Mouse (Mus musculus) intestine, postnatal 0 days (tissue): Measurements from ENCODE around the gene Pacsin1. TPM values are rescaled to one million over a fixed set of nuclear protein-coding genes. Genes with fewer than 3 reads are reported as not detected.
A peak's percentile ranks its signal among the peaks of the same experiment; 100 is the strongest.

Experiments
- ATAC-seq: fragments of 200-750 bp; cut with Nextera tagmentation; 2 replicates; pipeline ENCODE4 v1.8.0; 2017; ENCODE audit warnings: mild to moderate bottlenecking, moderate TSS enrichment, moderate library complexity
- H3K27ac ChIP-seq: fragments of 300-500 bp; sonication (generic); 2 replicates; pipeline ENCODE4 v1.5.1; 2014; ENCODE audit warnings: mild to moderate bottlenecking, low read depth, low read length, moderate library complexity
- H3K27me3 ChIP-seq: fragments of 300-500 bp; sonication (generic); replicated peaks from 2 replicates; pipeline ENCODE4 v1.6.1; 2014; ENCODE audit warnings: low read length, mixed read lengths; ENCODE audit not compliant: control insufficient read depth, insufficient read depth
- H3K36me3 ChIP-seq: fragments of 300-500 bp; sonication (generic); 2 replicates; pipeline ENCODE4 v1.6.1; 2014; ENCODE audit warnings: mild to moderate bottlenecking, moderate library complexity; ENCODE audit not compliant: control insufficient read depth, insufficient read depth
- H3K4me1 ChIP-seq: fragments of 300-500 bp; sonication (generic); replicated peaks from 2 replicates; pipeline ENCODE4 v1.6.1; 2014; ENCODE audit warnings: antibody characterized with exemption, low read length, mixed read lengths; ENCODE audit not compliant: control insufficient read depth, insufficient read depth
- H3K4me2 ChIP-seq: fragments of 300-500 bp; sonication (generic); replicated peaks from 2 replicates; pipeline ENCODE4 v1.6.1; 2014; ENCODE audit warnings: low read depth, mild to moderate bottlenecking, moderate library complexity
- H3K4me3 ChIP-seq: fragments of 300-500 bp; sonication (generic); 2 replicates; pipeline ENCODE4 v1.5.1; 2014; ENCODE audit warnings: low read depth, low read length
- H3K9ac ChIP-seq: fragments of 300-500 bp; sonication (generic); 2 replicates; pipeline ENCODE4 v1.6.1; 2014; ENCODE audit warnings: mild to moderate bottlenecking, low read depth, low read length
- H3K9me3 ChIP-seq: fragments of 300-500 bp; sonication (generic); 2 replicates; pipeline ENCODE4 v1.6.1; 2016; ENCODE audit warnings: mixed run types; ENCODE audit not compliant: control insufficient read depth
- CTCF ChIP-seq: sonication (generic); IDR thresholded peaks from 2 replicates; pipeline ENCODE4 v1.5.1; 2016; ENCODE audit warnings: low read depth, mild to moderate bottlenecking, control low read depth, antibody characterized with exemption, moderate library complexity
- WGBS: fragments of 180-500 bp; shearing (Covaris S2); extraction: QIAGEN DNeasy Blood & Tissue Kit; methylation state at CpG from one replicate; pipeline ENCODE4 v1.1.7; 2014; 5-methylcytosine and 5-hydroxymethylcytosine counted together
- polyA plus RNA-seq: library from polyadenylated mRNA; unstranded; fragments of >200 nt; fragmentation: Nextera tagmentation; extraction: Ambion mirVana; gene quantifications from 2 replicates; pipeline ENCODE4 v1.2.1, GENCODE M21; 2015

The Pacsin1 gene
- polyA plus RNA-seq, 1 experiment from 2014 or later: 1.4 TPM

DNA sequence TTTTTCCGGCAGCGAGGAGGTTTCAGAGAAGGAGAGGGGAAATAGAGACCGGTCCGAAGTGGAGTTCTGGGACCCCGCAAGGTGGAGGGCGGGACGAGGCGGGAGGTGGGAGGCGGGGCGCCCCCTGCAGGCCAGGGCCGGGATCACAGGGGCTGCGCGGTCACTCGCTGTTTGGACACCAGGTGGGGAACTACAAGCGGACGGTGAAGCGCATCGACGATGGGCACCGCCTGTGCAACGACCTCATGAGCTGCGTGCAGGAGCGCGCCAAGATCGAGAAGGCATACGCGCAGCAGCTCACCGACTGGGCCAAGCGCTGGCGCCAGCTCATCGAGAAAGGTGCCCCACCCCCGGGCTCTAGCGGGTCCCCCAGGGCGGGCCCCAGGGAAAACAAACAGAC, 47.2 kb downstream of the Pacsin1 start:
- Histone ChIP-seq H3K4me3 (peak overlapping the region; percentile 26), H3K4me1 (no peaks in the 10 kb centered on the region), H3K27ac (no peak overlapping the region), H3K9me3 (0 out of 2 replicates have a peak, but pooled peaks cover 3% of the 10 kb centered on the region), H3K36me3 (no peaks in the 10 kb centered on the region), H3K9ac (no peak overlapping the region), H3K4me2 (peak overlapping the region; percentile 65), H3K27me3 (no peaks in the 10 kb centered on the region)
- WGBS: 2% methylated on average over 34 of the region's 34 CpGs
- peak; percentile 25; the same call in 1 of the 2 replicates for ATAC-seq
- TF ChIP-seq CTCF: peak; percentile 88

DNA sequence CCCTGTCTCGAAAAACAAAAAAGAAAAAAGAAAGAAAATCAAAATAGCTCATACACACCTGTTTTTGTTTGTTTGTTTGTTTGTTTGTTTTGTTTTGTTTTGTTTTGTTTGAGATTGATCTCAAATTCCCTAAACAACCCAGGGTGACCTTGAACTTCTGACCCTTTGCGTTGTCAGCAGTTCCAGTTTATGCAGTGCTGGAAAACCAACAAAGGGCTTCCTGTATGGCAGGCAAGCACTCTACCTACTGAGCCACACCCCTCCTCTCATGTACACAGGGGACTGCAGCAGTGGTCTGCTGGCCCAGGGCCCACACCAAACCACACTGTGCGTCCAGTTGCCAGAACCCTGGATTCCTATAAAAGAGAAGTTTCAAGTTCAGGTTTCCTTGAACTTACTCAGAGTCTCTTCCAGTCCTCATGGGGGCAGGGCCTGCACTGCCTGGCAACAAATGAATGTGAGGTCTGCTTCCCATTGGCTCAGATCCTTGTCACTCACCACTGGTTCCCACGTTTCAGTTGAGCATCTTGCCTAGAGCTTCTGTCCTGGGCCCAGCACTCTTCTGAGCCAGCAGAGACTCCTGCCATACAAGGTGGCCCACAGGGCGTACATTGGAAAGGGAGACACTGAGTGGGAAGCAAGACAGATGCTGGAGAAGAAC, 48.8 kb downstream of the Pacsin1 start:
- Histone ChIP-seq H3K27me3 (no peaks in the 10 kb centered on the region), H3K4me2 (no peak overlapping the region), H3K9ac (no peak overlapping the region), H3K9me3 (0 out of 2 replicates have a peak, but pooled peaks cover under 1% of the 10 kb centered on the region), H3K4me1 (no peaks in the 10 kb centered on the region), H3K36me3 (no peaks in the 10 kb centered on the region), H3K27ac (no peak overlapping the region), H3K4me3 (no peak overlapping the region)
- ATAC-seq: no peak
- no peak for TF ChIP-seq CTCF
- WGBS: 67% methylated on average over 5 of the region's 5 CpGs

DNA sequence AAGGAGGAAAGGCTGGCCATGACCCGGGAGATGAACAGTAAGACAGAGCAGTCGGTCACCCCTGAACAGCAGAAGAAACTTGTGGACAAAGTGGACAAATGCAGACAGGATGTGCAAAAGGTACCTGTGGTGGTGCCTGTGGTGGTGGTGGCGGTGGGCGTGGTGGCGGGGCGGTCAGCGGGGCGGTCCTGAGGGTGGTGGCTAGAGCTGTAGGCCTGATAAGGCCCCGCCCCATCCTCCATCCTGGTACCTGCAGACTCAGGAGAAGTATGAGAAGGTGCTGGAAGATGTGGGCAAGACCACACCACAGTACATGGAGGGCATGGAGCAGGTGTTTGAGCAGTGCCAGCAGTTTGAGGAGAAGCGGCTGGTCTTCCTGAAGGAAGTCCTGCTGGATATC, 50.4 kb downstream of the Pacsin1 start:
- no peak for TF ChIP-seq CTCF
- Histone ChIP-seq H3K27me3 (no peaks in the 10 kb centered on the region), H3K4me3 (no peak overlapping the region), H3K4me2 (no peak overlapping the region), H3K36me3 (no peaks in the 10 kb centered on the region), H3K27ac (no peak overlapping the region), H3K4me1 (no peaks in the 10 kb centered on the region), H3K9ac (no peak overlapping the region), H3K9me3 (no peaks in the 10 kb centered on the region)
- no peak for ATAC-seq
- WGBS: 45% methylated on average over 9 of the region's 10 CpGs

DNA sequence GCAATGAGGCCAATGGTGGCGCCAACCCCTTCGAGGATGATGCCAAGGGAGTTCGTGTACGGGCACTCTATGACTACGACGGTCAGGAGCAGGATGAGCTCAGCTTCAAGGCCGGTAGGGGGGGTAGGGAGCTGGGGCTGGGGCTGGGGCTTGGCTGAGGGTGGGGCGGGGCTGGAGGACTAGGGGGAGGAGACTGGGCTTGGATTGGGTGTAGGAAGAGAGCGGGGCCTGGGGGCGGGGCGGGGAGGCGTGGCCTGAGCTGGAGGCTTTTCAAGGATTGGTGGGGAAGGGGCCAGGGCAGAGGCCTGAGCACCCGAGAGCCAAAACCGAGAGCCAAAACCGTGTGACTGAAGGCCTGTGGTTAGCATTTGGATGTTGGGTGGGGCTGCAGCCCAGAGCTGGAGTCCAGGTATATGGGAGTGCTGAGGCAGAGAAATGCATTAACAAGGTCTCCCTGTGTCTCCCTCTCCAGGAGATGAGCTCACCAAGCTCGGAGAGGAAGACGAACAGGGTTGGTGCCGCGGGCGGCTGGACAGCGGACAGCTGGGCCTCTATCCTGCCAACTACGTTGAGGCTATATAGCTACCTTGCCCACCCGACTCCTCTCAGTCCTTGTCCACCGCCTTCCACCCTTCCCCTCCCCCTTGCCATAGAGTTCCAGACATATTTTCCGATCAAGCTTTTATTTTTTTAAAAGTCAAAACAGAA, 52.8 kb downstream of the Pacsin1 start:
- ATAC-seq: peak; percentile 72
- 3% methylated on average over 25 of the region's 25 CpGs for WGBS
- Histone ChIP-seq H3K27ac (no peak overlapping the region), H3K36me3 (no peaks in the 10 kb centered on the region), H3K4me3 (peak overlapping the region; percentile 29), H3K27me3 (no peaks in the 10 kb centered on the region), H3K9me3 (no peaks in the 10 kb centered on the region), H3K4me2 (peak overlapping the region; percentile 68), H3K4me1 (no peaks in the 10 kb centered on the region), H3K9ac (no peak overlapping the region)
- TF ChIP-seq CTCF: peak; percentile 47; the same call in 1 of the 2 replicates

DNA sequence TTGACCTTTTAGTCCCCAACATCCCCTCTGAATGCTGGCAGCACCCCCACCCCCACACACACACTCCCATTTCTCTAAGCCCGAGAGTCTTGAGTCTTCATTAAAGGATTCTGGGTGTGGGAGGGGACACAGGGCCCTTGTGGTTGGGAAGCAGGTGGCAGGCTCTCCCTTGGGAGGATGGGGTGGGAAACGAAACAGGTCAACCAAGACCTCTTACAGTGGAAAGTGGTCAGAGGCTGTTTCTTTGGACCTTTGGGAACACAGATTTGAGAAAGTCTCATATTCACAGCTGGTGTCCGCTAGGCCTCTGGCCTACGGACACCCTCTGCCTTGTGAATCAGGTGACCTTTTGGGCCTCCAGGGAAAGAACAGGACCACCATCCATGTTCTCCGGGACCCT, 54.3 kb downstream of the Pacsin1 start:
- Histone ChIP-seq H3K9ac (no peak overlapping the region), H3K4me3 (no peak overlapping the region), H3K36me3 (no peaks in the 10 kb centered on the region), H3K4me1 (no peaks in the 10 kb centered on the region), H3K27me3 (no peaks in the 10 kb centered on the region), H3K4me2 (no peak overlapping the region), H3K27ac (no peak overlapping the region), H3K9me3 (no peaks in the 10 kb centered on the region)
- 81% methylated on average over 5 of the region's 5 CpGs for WGBS
- no peak for ATAC-seq
- TF ChIP-seq CTCF: no peak

DNA sequence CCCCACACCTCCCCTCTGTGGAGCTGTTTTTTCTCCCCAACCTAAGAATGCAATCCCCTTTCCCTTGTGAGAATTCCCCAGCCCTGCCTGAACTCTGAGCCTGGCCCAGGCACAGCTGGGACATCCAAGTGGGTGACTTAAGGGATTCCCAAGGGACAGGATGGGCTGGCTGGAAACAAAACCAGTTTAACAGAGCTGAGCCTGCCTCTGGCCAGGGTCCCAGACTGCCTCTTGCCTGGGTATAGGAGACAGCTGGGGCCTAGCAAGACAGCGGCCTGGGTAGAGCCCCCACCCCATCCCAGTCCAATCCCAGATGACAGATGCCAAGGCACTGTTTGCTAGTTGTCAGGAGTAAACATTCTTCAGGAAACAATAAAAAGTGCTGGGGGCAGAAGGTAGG, 57.5 kb downstream of the Pacsin1 start:
- no peaks in the 10 kb centered on the region for H3K9me3 ChIP-seq
- WGBS: 42% methylated on average over 1 of the region's 1 CpGs
- ATAC-seq: no peak
- no peak overlapping the region for H3K27ac ChIP-seq
- TF ChIP-seq CTCF: no peak
- no peak overlapping the region for H3K4me3 ChIP-seq
- no peaks in the 10 kb centered on the region for H3K27me3 ChIP-seq
- H3K4me2 ChIP-seq: no peak overlapping the region
- H3K4me1 ChIP-seq: 0 out of 2 replicates have a peak, but pooled peaks cover 4% of the 10 kb centered on the region
- H3K36me3 ChIP-seq: no peaks in the 10 kb centered on the region
- H3K9ac ChIP-seq: no peak overlapping the region
